Mouse (Mus musculus): ENCODE measurements at regions not wholly inside any gene's neighbourhood (a gene's known extent, or its start where the extent isn't known, plus 50 kb on each side); places are given as distances from the start of the nearest gene placed in this dataset.

DNA sequence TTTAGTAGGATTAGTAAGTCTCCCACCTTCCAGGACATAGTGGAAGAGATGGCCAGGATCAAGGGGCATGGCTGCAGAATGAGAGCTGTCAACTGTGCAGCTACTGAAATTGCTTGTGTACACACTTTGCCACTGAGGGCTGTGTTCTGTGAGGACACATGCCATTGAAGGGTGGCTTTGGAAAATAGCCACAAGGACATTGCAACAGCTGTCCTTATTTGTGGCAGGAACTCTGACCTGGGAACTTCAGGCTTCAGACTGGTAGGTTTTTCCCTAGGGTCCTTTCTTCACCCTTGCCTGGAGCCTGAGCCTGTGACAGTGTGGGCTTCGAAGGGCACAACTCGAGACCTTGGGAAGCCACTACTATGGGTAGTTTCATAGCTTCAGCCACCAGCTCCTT lies 64.2 kb upstream of the Ywhaq start:
- Histone ChIP-seq H3K4me1 (ENCODE audit: control insufficient read depth, insufficient read depth, low read length) (no peaks in the 10 kb centered on the region), H3K4me3 (ENCODE audit: insufficient read depth, low read length) (no peak overlapping the region), H3K27ac (ENCODE audit: insufficient read depth, low read depth, low read length) (no peak overlapping the region)
- TF ChIP-seq CTCF (IDR thresholded peaks at IDR 0.05; ENCODE audit: low read depth, low read length) (no peak), POLR2A (IDR thresholded peaks at IDR 0.05; ENCODE audit: borderline replicate concordance, low read depth, low read length) (no peak)

DNA sequence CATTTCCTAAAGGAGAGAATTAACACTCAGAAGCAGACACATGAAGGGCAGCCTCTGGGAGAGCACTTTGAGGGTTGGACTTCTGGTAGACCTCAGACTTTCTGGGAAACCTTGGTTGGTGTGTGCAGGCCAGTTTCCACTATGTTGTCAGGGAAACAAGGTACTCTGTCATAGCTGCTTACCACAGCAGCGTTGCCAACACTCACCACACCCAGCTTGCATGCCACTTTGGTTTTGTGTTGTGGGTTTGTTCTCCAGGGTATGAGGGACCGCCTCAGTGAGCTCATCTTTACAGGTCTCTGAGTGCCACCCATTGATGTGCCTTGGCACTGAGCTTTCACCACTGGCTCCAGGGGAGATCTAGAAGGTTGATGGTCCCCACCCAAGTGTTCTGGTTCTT lies 62.8 kb upstream of the Ywhaq start:
- Histone ChIP-seq H3K4me1 (ENCODE audit: control insufficient read depth, insufficient read depth, low read length) (no peaks in the 10 kb centered on the region), H3K27ac (ENCODE audit: insufficient read depth, low read depth, low read length) (no peak overlapping the region), H3K4me3 (ENCODE audit: insufficient read depth, low read length) (no peak overlapping the region)

DNA sequence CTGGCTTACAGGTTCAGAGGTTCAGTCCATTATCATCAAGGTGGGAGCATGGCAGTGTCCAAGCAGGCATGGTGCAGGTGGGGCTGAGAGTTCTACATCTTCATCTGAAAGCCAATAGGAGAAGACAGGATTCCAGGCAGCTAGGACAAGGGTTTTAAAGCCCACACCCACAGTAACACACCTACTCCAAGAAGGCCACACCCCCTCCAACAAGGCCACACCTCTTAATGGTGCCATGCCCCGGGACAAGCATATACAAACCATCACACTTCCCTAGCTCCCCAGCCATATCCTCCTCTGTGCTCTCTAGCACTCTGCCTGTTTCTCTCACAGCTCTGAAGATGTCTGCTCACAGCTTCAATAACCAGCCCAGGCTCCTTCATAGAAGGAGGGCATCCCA lies 61.8 kb upstream of the Ywhaq start:
- no peak overlapping the region for H3K4me3 ChIP-seq (ENCODE audit: insufficient read depth, low read length)
- TF ChIP-seq CTCF (IDR thresholded peaks at IDR 0.05; ENCODE audit: low read depth, low read length) (no peak), POLR2A (IDR thresholded peaks at IDR 0.05; ENCODE audit: borderline replicate concordance, low read depth, low read length) (no peak)
- H3K4me1 ChIP-seq (ENCODE audit: control insufficient read depth, insufficient read depth, low read length) = no peaks in the 10 kb centered on the region
- no peak overlapping the region for H3K27ac ChIP-seq (ENCODE audit: insufficient read depth, low read depth, low read length)

More for the DNA sequence above, 62.8 kb upstream of the Ywhaq start:
- TF ChIP-seq CTCF (IDR thresholded peaks at IDR 0.05; ENCODE audit: low read depth, low read length) (no peak), POLR2A (IDR thresholded peaks at IDR 0.05; ENCODE audit: borderline replicate concordance, low read depth, low read length) (no peak)

DNA sequence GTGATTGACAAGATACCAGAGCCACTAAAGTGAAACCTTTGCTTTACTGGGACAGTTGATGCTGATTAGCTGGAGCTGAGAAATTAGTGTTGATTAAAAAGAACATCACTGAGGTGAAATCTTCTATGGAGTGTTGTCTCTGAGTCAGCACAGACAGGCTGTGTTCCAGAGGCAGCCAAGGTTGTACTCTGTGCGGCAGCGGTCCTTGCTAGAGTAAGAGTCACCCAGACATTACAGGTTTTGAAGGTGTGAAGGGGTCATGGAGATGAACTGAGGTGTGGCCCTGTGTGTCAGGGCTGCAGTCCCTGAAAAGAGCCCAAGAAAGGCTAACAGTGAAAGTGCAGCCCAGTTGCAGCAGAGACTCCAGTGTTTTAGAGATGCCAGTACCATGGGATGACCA lies 59.1 kb upstream of the Ywhaq start:
- Histone ChIP-seq H3K4me3 (ENCODE audit: insufficient read depth, low read length) (no peak overlapping the region), H3K4me1 (ENCODE audit: control insufficient read depth, insufficient read depth, low read length) (no peaks in the 10 kb centered on the region), H3K27ac (ENCODE audit: insufficient read depth, low read depth, low read length) (no peak overlapping the region)
- no peak for TF ChIP-seq POLR2A (IDR thresholded peaks at IDR 0.05; ENCODE audit: borderline replicate concordance, low read depth, low read length)
- TF ChIP-seq CTCF (IDR thresholded peaks at IDR 0.05; ENCODE audit: low read depth, low read length) = no peak

DNA sequence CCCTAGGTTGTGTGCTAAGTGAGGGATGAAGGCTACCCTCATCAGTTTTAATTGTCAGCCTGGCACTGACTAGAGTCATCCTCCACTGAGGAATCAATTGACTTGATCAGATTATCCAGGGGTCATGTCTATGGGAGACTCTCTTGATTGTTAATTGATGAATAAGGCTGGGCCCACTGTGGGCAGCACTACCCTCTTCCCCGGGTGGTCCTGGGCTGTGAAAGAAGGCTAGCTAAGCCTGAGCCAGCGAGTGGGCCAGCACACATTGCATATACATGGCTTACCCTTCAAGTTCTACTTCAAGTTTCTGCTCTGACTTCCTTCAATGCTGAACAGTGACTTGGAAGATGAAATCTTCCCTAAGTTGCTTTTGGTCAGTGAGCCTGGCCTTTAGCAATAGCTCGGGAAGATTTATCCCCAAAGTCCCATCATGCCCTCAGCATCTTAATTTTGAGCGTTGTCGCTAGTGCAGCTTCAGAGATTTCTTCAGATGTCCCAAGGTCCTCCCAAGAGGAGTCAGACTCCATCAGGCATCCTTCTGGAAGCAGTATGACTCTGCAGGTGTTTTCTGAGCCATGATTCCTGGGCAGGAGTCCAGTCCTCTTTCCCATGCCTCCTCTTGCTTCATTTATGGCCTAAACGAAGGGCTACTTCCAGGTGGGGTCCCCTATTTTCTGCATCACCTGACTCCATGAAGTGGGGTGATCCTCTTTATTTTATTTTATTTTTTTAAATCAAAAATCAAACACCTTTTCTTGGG lies 55.7 kb upstream of the Ywhaq start:
- Histone ChIP-seq H3K27ac (ENCODE audit: insufficient read depth, low read depth, low read length) (no peak overlapping the region), H3K4me1 (ENCODE audit: control insufficient read depth, insufficient read depth, low read length) (no peaks in the 10 kb centered on the region), H3K4me3 (ENCODE audit: insufficient read depth, low read length) (no peak overlapping the region)
- TF ChIP-seq POLR2A (IDR thresholded peaks at IDR 0.05; ENCODE audit: borderline replicate concordance, low read depth, low read length) (no peak), CTCF (IDR thresholded peaks at IDR 0.05; ENCODE audit: low read depth, low read length) (no peak)

DNA sequence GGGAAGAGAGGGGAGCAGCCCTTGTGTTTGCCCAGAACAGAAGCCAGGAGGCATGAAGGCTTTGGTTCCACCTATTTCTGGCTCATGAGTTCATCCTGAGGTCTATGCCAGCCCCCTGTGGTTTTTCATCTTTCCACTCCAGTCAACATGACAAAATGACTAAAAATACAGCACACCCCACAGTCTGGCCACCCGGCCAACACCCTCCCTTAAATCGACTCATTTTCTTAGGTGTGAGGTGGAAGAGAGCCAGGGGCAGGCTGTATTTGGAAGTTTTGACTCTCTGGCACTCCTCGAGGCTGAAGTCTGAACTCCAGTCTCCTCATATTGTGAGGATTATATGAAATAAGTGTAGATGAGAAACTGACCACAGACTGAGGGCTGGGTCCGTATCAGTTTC lies 55.0 kb upstream of the Ywhaq start:
- TF ChIP-seq POLR2A (IDR thresholded peaks at IDR 0.05; ENCODE audit: borderline replicate concordance, low read depth, low read length) (no peak), CTCF (IDR thresholded peaks at IDR 0.05; ENCODE audit: low read depth, low read length) (no peak)
- Histone ChIP-seq H3K4me3 (ENCODE audit: insufficient read depth, low read length) (no peak overlapping the region), H3K27ac (ENCODE audit: insufficient read depth, low read depth, low read length) (no peak overlapping the region), H3K4me1 (ENCODE audit: control insufficient read depth, insufficient read depth, low read length) (no peaks in the 10 kb centered on the region)

DNA sequence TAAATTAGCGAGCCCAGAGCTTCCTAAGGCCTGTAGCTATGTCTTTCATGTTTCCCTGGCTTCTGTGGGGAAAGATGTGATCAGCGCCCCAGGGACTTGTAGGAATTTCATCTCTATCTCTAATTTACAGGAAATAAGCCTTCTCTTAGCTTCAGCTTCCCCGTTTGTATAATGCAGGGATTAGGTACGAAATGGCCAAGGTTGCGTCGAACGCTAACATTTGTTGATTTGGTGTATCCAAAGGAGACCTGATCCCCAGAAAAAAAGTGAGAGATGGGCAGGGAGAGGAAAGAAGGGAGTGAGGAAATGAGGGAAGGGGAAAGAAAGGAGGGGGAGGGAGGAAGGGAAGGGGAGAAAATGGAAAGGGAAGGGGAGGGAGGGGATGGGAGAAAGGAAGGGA lies 54.5 kb upstream of the Ywhaq start:
- TF ChIP-seq POLR2A (IDR thresholded peaks at IDR 0.05; ENCODE audit: borderline replicate concordance, low read depth, low read length) = no peak
- no peak for TF ChIP-seq CTCF (IDR thresholded peaks at IDR 0.05; ENCODE audit: low read depth, low read length)

DNA sequence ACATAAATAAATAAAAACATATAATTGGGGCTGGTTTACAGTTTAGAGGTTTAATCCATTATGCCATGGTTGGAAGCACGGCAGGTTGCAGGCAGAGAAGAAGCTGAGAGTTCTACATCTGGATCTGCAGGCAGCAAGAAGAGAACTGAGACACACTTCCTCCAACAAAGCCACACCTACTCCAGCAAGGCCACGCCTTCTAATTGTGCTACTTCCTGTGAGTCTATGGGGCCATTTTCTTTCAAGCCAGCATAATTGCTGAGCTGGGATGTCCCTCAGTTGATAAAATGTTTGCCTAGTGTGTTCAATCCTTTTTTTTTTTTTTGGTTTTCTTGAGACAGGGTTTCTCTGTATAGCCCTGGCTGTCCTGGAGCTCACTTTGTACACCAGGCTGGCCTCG lies 52.8 kb upstream of the Ywhaq start:
- no peaks in the 10 kb centered on the region for H3K4me1 ChIP-seq (ENCODE audit: control insufficient read depth, insufficient read depth, low read length)
- TF ChIP-seq CTCF (IDR thresholded peaks at IDR 0.05; ENCODE audit: low read depth, low read length) (no peak), POLR2A (IDR thresholded peaks at IDR 0.05; ENCODE audit: borderline replicate concordance, low read depth, low read length) (no peak)
- no peak overlapping the region for H3K27ac ChIP-seq (ENCODE audit: insufficient read depth, low read depth, low read length)
- H3K4me3 ChIP-seq (ENCODE audit: insufficient read depth, low read length) = no peak overlapping the region

More for the DNA sequence above, 54.5 kb upstream of the Ywhaq start:
- H3K4me3 ChIP-seq (ENCODE audit: insufficient read depth, low read length) = no peak overlapping the region
- H3K27ac ChIP-seq (ENCODE audit: insufficient read depth, low read depth, low read length) = no peak overlapping the region
- H3K4me1 ChIP-seq (ENCODE audit: control insufficient read depth, insufficient read depth, low read length) = no peaks in the 10 kb centered on the region

Data from bone marrow macrophage, adult 2 months (primary cell).